In the genomic region with DNA sequence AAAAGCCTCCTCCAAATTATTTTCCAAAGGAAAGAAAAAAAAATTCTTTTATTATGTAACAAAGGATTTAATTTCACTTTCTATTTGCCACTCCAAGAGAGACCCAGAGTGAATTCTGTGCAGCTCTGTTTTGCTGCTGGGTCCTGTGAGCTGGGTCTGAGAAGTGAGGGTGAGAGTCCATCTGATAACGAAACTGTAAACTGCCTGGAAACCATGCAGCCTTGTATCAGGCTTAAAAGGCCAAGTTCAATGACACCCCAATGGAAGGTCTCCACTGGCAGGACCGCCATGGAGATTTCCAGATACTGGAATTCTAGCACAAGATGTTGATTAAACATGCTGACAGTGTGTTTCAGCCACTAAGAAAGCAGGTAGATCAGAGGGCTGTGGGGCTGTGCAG, we compare ENCODE assay signal across 22 mouse cellular contexts. TPM values are rescaled to one million over a fixed set of nuclear protein-coding genes. Genes with fewer than 3 reads are reported as not detected.
A peak's percentile ranks its signal among the peaks of the same experiment; 100 is the strongest.
DNase-seq lines count a peak whose midpoint lies in the region; ATAC-seq and TF ChIP-seq lines count a peak whose summit lies in the region.
"Had no signal": no experiment of that assay in that cellular context is flagged by ENCODE, and none has a peak within 500 bp of the region (broad histone marks: within the 10 kb centered on the region; RNA-seq: fewer than 3 reads in every experiment).

No protein-coding gene starts in this region.

- H3K27me3 ChIP-seq in liver, adult 2 months (ENCODE audit: control insufficient read depth, insufficient read depth, low read length) = no peaks in the 10 kb centered on the region
- H3K27me3 ChIP-seq in forebrain, embryonic 14.5 days (replicated peaks; ENCODE audit: control insufficient read depth, insufficient read depth, low read length) = no peaks in the 10 kb centered on the region
- no peaks in the 10 kb centered on the region for H3K27me3 ChIP-seq in intestine, embryonic 16.5 days (replicated peaks; ENCODE audit: control insufficient read depth, insufficient read depth, low read length)
- H3K27me3 ChIP-seq: Patski had no signal

- WGBS in liver, adult 2 months = 21% methylated on average over 2 of the region's 2 CpGs
- 74% methylated on average over 2 of the region's 2 CpGs for whole genome bisulfite sequencing in forebrain, embryonic 14.5 days
- 73% methylated on average over 2 of the region's 2 CpGs for WGBS in intestine, embryonic 16.5 days

- H3K4me2 ChIP-seq in forebrain, embryonic 14.5 days (ENCODE audit: low read length) = no peak overlapping the region
- H3K4me2 ChIP-seq in intestine, embryonic 16.5 days (ENCODE audit: low read depth, low read length) = no peak overlapping the region

- peak overlapping the region; percentile 72 for H3K27ac ChIP-seq in gastrocnemius, adult 2 months
- H3K27ac ChIP-seq in liver, adult 2 months (replicated peaks; ENCODE audit: insufficient read depth, low read depth, low read length) = peak overlapping the region; percentile 22
- peak overlapping the region; percentile 35 for H3K27ac ChIP-seq in forebrain, embryonic 14.5 days (ENCODE audit: low read depth, low read length)
- H3K27ac ChIP-seq in intestine, embryonic 16.5 days (ENCODE audit: low read length) = no peak overlapping the region
- H3K27ac ChIP-seq: embryonic facial prominence, embryonic 10.5 days had no signal

- H3K4me1 ChIP-seq in liver, adult 2 months (ENCODE audit: control insufficient read depth, insufficient read depth, low read length) = peaks cover 43% of the 10 kb centered on the region
- H3K4me1 ChIP-seq in forebrain, embryonic 14.5 days (ENCODE audit: control insufficient read depth, insufficient read depth, low read length) = peaks cover 23% of the 10 kb centered on the region
- peaks cover 8% of the 10 kb centered on the region; the same call in 1 of the 2 replicates for H3K4me1 ChIP-seq in intestine, embryonic 16.5 days (ENCODE audit: control insufficient read depth, insufficient read depth, low read length)

- 0 out of 2 replicates have a peak, but pooled peaks cover 2% of the 10 kb centered on the region for H3K79me2 ChIP-seq in liver, adult 2 months (ENCODE audit: control insufficient read depth, insufficient read depth, low read length)

- no peaks in the 10 kb centered on the region for H3K9me3 ChIP-seq in forebrain, embryonic 14.5 days (replicated peaks; ENCODE audit: control insufficient read depth, low read length)
- H3K9me3 ChIP-seq in intestine, embryonic 16.5 days (ENCODE audit: control insufficient read depth, low read length) = no peaks in the 10 kb centered on the region
- H3K9me3 ChIP-seq: embryonic facial prominence, embryonic 10.5 days had no signal

- H3K4me3 ChIP-seq in gastrocnemius, adult 2 months = 0 out of 2 replicates have a peak overlapping the region, but pooled peaks have one; percentile 5
- no peak overlapping the region for H3K4me3 ChIP-seq in liver, adult 2 months (ENCODE audit: insufficient read depth, low read depth, low read length)
- no peak overlapping the region for H3K4me3 ChIP-seq in forebrain, embryonic 14.5 days (ENCODE audit: low read depth, low read length)
- H3K4me3 ChIP-seq in intestine, embryonic 16.5 days (ENCODE audit: low read length) = no peak overlapping the region
- H3K4me3 ChIP-seq: embryonic facial prominence, embryonic 10.5 days had no signal

- DNase-seq in gastrocnemius, adult 2 months = no peak
- no peak for DNase-seq in gastrocnemius, adult 18-20 months (ENCODE audit: low spot score)
- peak; percentile 94 for DNase-seq in liver, adult 2 months (ENCODE audit: extremely low read depth, low read depth, low spot score)
- no peak for DNase-seq in liver
- no peak for DNase-seq in forebrain, embryonic 14.5 days (ENCODE audit: low spot score)
- no peak for DNase-seq in T-cell, adult 2 months (ENCODE audit: low spot score)
- DNase-seq: cerebellum, adult 18-20 months; cerebellum, postnatal 36 days; heart, postnatal 4 days; thymus, postnatal 4 days had no signal

- peaks cover 4% of the 10 kb centered on the region; the same call in 1 of the 2 replicates for H3K36me3 ChIP-seq in liver, adult 2 months (ENCODE audit: control insufficient read depth, insufficient read depth, low read length)
- no peaks in the 10 kb centered on the region for H3K36me3 ChIP-seq in forebrain, embryonic 14.5 days (ENCODE audit: control insufficient read depth, insufficient read depth, low read length)
- no peaks in the 10 kb centered on the region for H3K36me3 ChIP-seq in intestine, embryonic 16.5 days (ENCODE audit: control insufficient read depth, insufficient read depth, low read length)

- no peak overlapping the region for H3K9ac ChIP-seq in liver, adult 2 months (ENCODE audit: low read depth, low read length)
- no peak overlapping the region for H3K9ac ChIP-seq in forebrain, embryonic 14.5 days (ENCODE audit: low read length)
- no peak overlapping the region for H3K9ac ChIP-seq in intestine, embryonic 16.5 days (ENCODE audit: low read depth, low read length)

- intact Hi-C loops in gastrocnemius, adult 2 months (cut with DNase I) = no loop called here

- TF ChIP-seq POLR2A in liver, adult 2 months (IDR thresholded peaks at IDR 0.05; ENCODE audit: extremely low read depth, insufficient read depth, low read length) = no peak

- TF ChIP-seq CTCF in gastrocnemius, adult 2 months (IDR thresholded peaks at IDR 0.05) = no peak
- no peak for TF ChIP-seq CTCF in liver, adult 2 months (IDR thresholded peaks at IDR 0.05; ENCODE audit: low read depth, low read length)

- ATAC-seq in forebrain, embryonic 14.5 days = no peak
- peak; percentile 86 for ATAC-seq in intestine, embryonic 16.5 days
- ATAC-seq in erythroid progenitor cell, adult 5-6 weeks (replicated peaks; ENCODE audit: low FRiP score, poor library complexity, severe bottlenecking) = no peak
- ATAC-seq: Patski had no signal

RNA-seq across cellular contexts. Expression of a gene that starts 33.6 kb away (rescaled TPM):
- total RNA-seq in gastrocnemius, adult 2 months (2021) = 10 to 100 TPM; 54.8 to 55.7 TPM
- total RNA-seq in gastrocnemius, adult 18-20 months (2021) = 10 to 100 TPM; 59.3 to 60.1 TPM
- 24.9 and 27.9 TPM in 2 replicates for total RNA-seq in liver, adult 2 months (2014; rRNA removed)
- 33.0 and 33.6 TPM in 2 replicates for polyA plus RNA-seq in liver, adult 2 months (2012; rRNA removed)
- 47.5 and 52.2 TPM in 2 replicates for polyA plus RNA-seq in forebrain, embryonic 14.5 days (2014; fragmentation: Nextera tagmentation; extraction: Ambion mirVana)
- polyA plus RNA-seq in intestine, embryonic 16.5 days (2015; fragmentation: Nextera tagmentation; extraction: Ambion mirVana) = 68.4 and 77.8 TPM in 2 replicates
- total RNA-seq in erythroid progenitor cell, adult 5-6 weeks (2015; ENCODE audit: low replicate concordance) = 9.7 and 31.4 TPM in 2 replicates
- total RNA-seq in erythroid progenitor cell, adult 5-6 weeks (2017; ENCODE audit: low replicate concordance) = 5.4 and 7.8 TPM in 2 replicates

RNA-seq across cellular contexts. Expression of a gene that starts 48.0 kb away (rescaled TPM):
- not detected for total RNA-seq in gastrocnemius, adult 2 months (2021)
- total RNA-seq in gastrocnemius, adult 18-20 months (2021) = under 1 TPM in 1 of 2 experiments, not detected in 1; 0.64 TPM
- total RNA-seq in liver, adult 2 months (2014; rRNA removed) = not detected in 2 replicates
- not detected in 2 replicates for polyA plus RNA-seq in liver, adult 2 months (2012; rRNA removed)
- not detected in 2 replicates for polyA plus RNA-seq in forebrain, embryonic 14.5 days (2014; fragmentation: Nextera tagmentation; extraction: Ambion mirVana)
- polyA plus RNA-seq in intestine, embryonic 16.5 days (2015; fragmentation: Nextera tagmentation; extraction: Ambion mirVana) = not detected in 2 replicates
- not detected in 2 replicates for total RNA-seq in erythroid progenitor cell, adult 5-6 weeks (2015; ENCODE audit: low replicate concordance)
- not detected in 2 replicates for total RNA-seq in erythroid progenitor cell, adult 5-6 weeks (2017; ENCODE audit: low replicate concordance)
- total RNA-seq: gastrocnemius, postnatal 4 days; left cerebral cortex, adult 8-10 months; megakaryocyte-erythroid progenitor cell, adult 5-6 weeks had no signal
- polyA plus RNA-seq: C2C12; embryonic facial prominence, embryonic 10.5 days; heart, embryonic 14.5 days; kidney, embryonic 14.5 days; large intestine, adult 2 months; limb, embryonic 11.5 days; Patski had no signal
